In genomic region chr17:46546591-46546990, GRCm38 (mm10) we compare ENCODE assay signal across 7 mouse cellular contexts. TPM values are rescaled to one million over a fixed set of nuclear protein-coding genes. Genes with fewer than 3 reads are reported as not detected.
DNase-seq lines count a peak whose midpoint lies in the region; ATAC-seq and TF ChIP-seq lines count a peak whose summit lies in the region.

No protein-coding gene starts in this region.

- H3K9me3 ChIP-seq in lung, embryonic 16.5 days (ENCODE audit: control insufficient read depth, low read length): no peaks in the 10 kb centered on the region
- H3K9me3 ChIP-seq in forebrain, embryonic 13.5 days (replicated peaks): no peaks in the 10 kb centered on the region
- no peaks in the 10 kb centered on the region for H3K9me3 ChIP-seq in limb, embryonic 11.5 days (ENCODE audit: control insufficient read depth, low read length)

- 24% methylated on average over 7 of the region's 7 CpGs for WGBS in lung, embryonic 16.5 days
- WGBS in forebrain, embryonic 13.5 days: 7% methylated on average over 7 of the region's 7 CpGs
- 4% methylated on average over 7 of the region's 7 CpGs for WGBS in limb, embryonic 11.5 days
- 21% methylated on average over 7 of the region's 7 CpGs for WGBS in olfactory bulb, adult 2 months

- no peak for DNase-seq in lung, adult 18-20 months
- no peak for DNase-seq in limb, embryonic 11.5 days (ENCODE audit: low spot score)
- no peak for DNase-seq in embryo, embryonic 10 days (ENCODE audit: low spot score)
- no peak for DNase-seq in thymus, postnatal 10 days (ENCODE audit: low spot score in 2 of 2)

- H3K36me3 ChIP-seq in lung, embryonic 16.5 days (ENCODE audit: control insufficient read depth, insufficient read depth, low read length): peaks cover 28% of the 10 kb centered on the region
- peaks cover 41% of the 10 kb centered on the region for H3K36me3 ChIP-seq in forebrain, embryonic 13.5 days (ENCODE audit: poor library complexity, severe bottlenecking)
- H3K36me3 ChIP-seq in limb, embryonic 11.5 days (ENCODE audit: control insufficient read depth, insufficient read depth, low read length): peaks cover 17% of the 10 kb centered on the region

- peaks cover 19% of the 10 kb centered on the region for H3K4me1 ChIP-seq in lung, embryonic 16.5 days (replicated peaks; ENCODE audit: control insufficient read depth, insufficient read depth, low read length)
- H3K4me1 ChIP-seq in forebrain, embryonic 13.5 days: peaks cover 18% of the 10 kb centered on the region
- peaks cover 22% of the 10 kb centered on the region for H3K4me1 ChIP-seq in limb, embryonic 11.5 days (ENCODE audit: control insufficient read depth, insufficient read depth, low read length)
- H3K4me1 ChIP-seq in olfactory bulb, adult 2 months (ENCODE audit: control insufficient read depth, insufficient read depth, low read length): peaks cover 20% of the 10 kb centered on the region

- no peak for TF ChIP-seq POLR2A in olfactory bulb, adult 2 months (IDR thresholded peaks at IDR 0.05; ENCODE audit: insufficient read depth, low read depth, low read length)

- no peaks in the 10 kb centered on the region; the same call in 1 of the 2 replicates for H3K27me3 ChIP-seq in lung, embryonic 16.5 days (ENCODE audit: control insufficient read depth, insufficient read depth, low read depth, low read length)
- H3K27me3 ChIP-seq in forebrain, embryonic 13.5 days: peaks cover 16% of the 10 kb centered on the region
- H3K27me3 ChIP-seq in limb, embryonic 11.5 days (ENCODE audit: control insufficient read depth, insufficient read depth, low read length): no peaks in the 10 kb centered on the region

- H3K9ac ChIP-seq in lung, embryonic 16.5 days (ENCODE audit: low read length): peak overlapping the region; percentile 76
- H3K9ac ChIP-seq in forebrain, embryonic 13.5 days: peak overlapping the region; percentile 89
- peak overlapping the region; percentile 32; the same call in 1 of the 2 replicates for H3K9ac ChIP-seq in limb, embryonic 11.5 days (ENCODE audit: low read length)

- ATAC-seq in lung, embryonic 16.5 days (ENCODE audit: low read depth): no peak
- ATAC-seq in forebrain, embryonic 13.5 days: peak; percentile 14; the same call in 1 of the 2 replicates
- ATAC-seq in limb, embryonic 11.5 days (ENCODE audit: insufficient number of reproducible peaks, low FRiP score, low TSS enrichment, low read depth): no peak

- TF ChIP-seq CTCF in olfactory bulb, adult 2 months (IDR thresholded peaks at IDR 0.05; ENCODE audit: insufficient read depth, low read depth, low read length): no peak

- peak overlapping the region; percentile 60 for H3K4me3 ChIP-seq in lung, embryonic 16.5 days (ENCODE audit: low read length)
- peak overlapping the region; percentile 72 for H3K4me3 ChIP-seq in forebrain, embryonic 13.5 days
- H3K4me3 ChIP-seq in limb, embryonic 11.5 days (ENCODE audit: low read depth, low read length): peak overlapping the region; percentile 46
- H3K4me3 ChIP-seq in olfactory bulb, adult 2 months (ENCODE audit: insufficient read depth, low read depth, low read length): peak overlapping the region; percentile 64

- H3K27ac ChIP-seq in lung, embryonic 16.5 days (ENCODE audit: low read length): no peak overlapping the region
- H3K27ac ChIP-seq in forebrain, embryonic 13.5 days: no peak overlapping the region
- no peak overlapping the region for H3K27ac ChIP-seq in limb, embryonic 11.5 days (replicated peaks; ENCODE audit: low read depth, low read length)
- peak overlapping the region; percentile 24; the same call in 1 of the 2 replicates for H3K27ac ChIP-seq in olfactory bulb, adult 2 months (ENCODE audit: insufficient read depth, low read depth, low read length)

- peak overlapping the region; percentile 90 for H3K4me2 ChIP-seq in lung, embryonic 16.5 days (ENCODE audit: low read depth, low read length)
- H3K4me2 ChIP-seq in forebrain, embryonic 13.5 days: peak overlapping the region; percentile 90
- peak overlapping the region; percentile 53 for H3K4me2 ChIP-seq in limb, embryonic 11.5 days (ENCODE audit: low read depth, severe bottlenecking)

RNA-seq across cellular contexts. Expression of gene Cul9, which starts 0.4 kb away (rescaled TPM):
- polyA plus RNA-seq in lung, embryonic 16.5 days (2015; fragmentation: Nextera tagmentation; extraction: Ambion mirVana): 4.0 and 4.1 TPM in 2 replicates
- polyA plus RNA-seq in forebrain, embryonic 13.5 days (2015; fragmentation: Nextera tagmentation; extraction: Ambion mirVana): 9.8 and 12.4 TPM in 2 replicates
- 3.8 and 3.9 TPM in 2 replicates for polyA plus RNA-seq in limb, embryonic 11.5 days (2014; fragmentation: Nextera tagmentation; extraction: Ambion mirVana)
- polyA plus RNA-seq in olfactory bulb, adult 2 months (2012; ENCODE audit: insufficient read depth, insufficient read length, low replicate concordance, missing spikeins): not detected in 2 replicates

RNA-seq across cellular contexts. Expression of gene Srf, which starts 9.4 kb away (rescaled TPM):
- polyA plus RNA-seq in lung, embryonic 16.5 days (2015; fragmentation: Nextera tagmentation; extraction: Ambion mirVana): 6.1 and 6.5 TPM in 2 replicates
- 4.2 and 4.4 TPM in 2 replicates for polyA plus RNA-seq in forebrain, embryonic 13.5 days (2015; fragmentation: Nextera tagmentation; extraction: Ambion mirVana)
- polyA plus RNA-seq in limb, embryonic 11.5 days (2014; fragmentation: Nextera tagmentation; extraction: Ambion mirVana): 8.3 and 9.8 TPM in 2 replicates
- polyA plus RNA-seq in olfactory bulb, adult 2 months (2012; ENCODE audit: insufficient read depth, insufficient read length, low replicate concordance, missing spikeins): not detected in 2 replicates

RNA-seq across cellular contexts. Expression of gene Dnph1, which starts 50.1 kb away (rescaled TPM):
- 33.4 and 37.2 TPM in 2 replicates for polyA plus RNA-seq in lung, embryonic 16.5 days (2015; fragmentation: Nextera tagmentation; extraction: Ambion mirVana)
- 51.2 and 59.0 TPM in 2 replicates for polyA plus RNA-seq in forebrain, embryonic 13.5 days (2015; fragmentation: Nextera tagmentation; extraction: Ambion mirVana)
- 59.7 and 62.3 TPM in 2 replicates for polyA plus RNA-seq in limb, embryonic 11.5 days (2014; fragmentation: Nextera tagmentation; extraction: Ambion mirVana)
- not detected in 2 replicates for polyA plus RNA-seq in olfactory bulb, adult 2 months (2012; ENCODE audit: insufficient read depth, insufficient read length, low replicate concordance, missing spikeins)

RNA-seq across cellular contexts. Expression of gene Ttbk1, which starts 59.1 kb away (rescaled TPM):
- polyA plus RNA-seq in lung, embryonic 16.5 days (2015; fragmentation: Nextera tagmentation; extraction: Ambion mirVana): 0.03 and 0.05 TPM in 2 replicates
- polyA plus RNA-seq in forebrain, embryonic 13.5 days (2015; fragmentation: Nextera tagmentation; extraction: Ambion mirVana): 3.7 and 4.1 TPM in 2 replicates
- polyA plus RNA-seq in limb, embryonic 11.5 days (2014; fragmentation: Nextera tagmentation; extraction: Ambion mirVana): 0.27 and 0.58 TPM in 2 replicates
- not detected in 2 replicates for polyA plus RNA-seq in olfactory bulb, adult 2 months (2012; ENCODE audit: insufficient read depth, insufficient read length, low replicate concordance, missing spikeins)

Comparison
In these comparisons a context has a peak if more than half of its experiments do, and no peak if none do; other contexts are left out.
1. H3K9ac ChIP-seq: peak in every context shown above with its lines; median percentile 89 in forebrain, embryonic 13.5 days; 76 in lung, embryonic 16.5 days; 32 in limb, embryonic 11.5 days.
2. RNA of gene Dnph1, which starts 50.1 kb away (polyA plus RNA-seq): 59.7 to 62.3 TPM in limb, embryonic 11.5 days, 51.2 to 59.0 TPM in forebrain, embryonic 13.5 days and 33.4 to 37.2 TPM in lung, embryonic 16.5 days; not detected in olfactory bulb, adult 2 months; every median in the first group is over 10 times any median in the second.
3. Peak in every context shown above with its lines, with median percentiles within 50 percentile points of each other: H3K4me2 ChIP-seq and H3K4me3 ChIP-seq.